Mouse (Mus musculus): Measurements from ENCODE around the gene Slc7a11.

DNA sequence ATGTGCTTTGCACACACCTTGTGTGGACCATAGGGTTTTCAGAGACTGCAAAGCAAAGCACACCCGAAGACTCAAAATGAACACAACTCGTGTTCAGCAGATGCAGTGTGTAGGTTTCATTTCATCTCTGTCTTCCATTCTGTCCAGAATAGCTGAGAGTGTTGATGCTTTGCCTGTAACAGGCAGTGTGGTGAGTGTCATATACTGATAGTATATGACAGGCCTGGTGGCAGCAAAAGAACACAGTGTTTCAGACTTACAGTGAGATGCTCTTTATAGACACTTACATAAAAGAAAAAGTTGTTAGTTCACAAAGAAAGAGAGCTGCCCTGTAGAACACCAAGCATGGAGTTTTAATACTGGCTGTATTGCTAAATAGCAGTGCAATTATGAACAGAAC lies 505.8 kb downstream of the Slc7a11 start:
- TF ChIP-seq CTCF (IDR thresholded peaks at IDR 0.05; ENCODE audit: control insufficient read depth, insufficient read depth, low read length): no peak
- TF ChIP-seq POLR2A (IDR thresholded peaks at IDR 0.05; ENCODE audit: borderline replicate concordance, control insufficient read depth, low read depth, low read length): no peak

All from bone marrow, adult 2 months (tissue).